Mouse (Mus musculus): Measurements from ENCODE around the gene Vamp1. TPM values are rescaled to one million over a fixed set of nuclear protein-coding genes. Genes with fewer than 3 reads are reported as not detected.

Vamp1 gene
- polyA plus RNA-seq, 1 experiment, result 169 TPM

- Histone ChIP-seq H3K27ac (ENCODE audit: insufficient read depth, low read length) (no peak overlapping the region), H3K4me3 (ENCODE audit: insufficient read depth, low read length) (no peak overlapping the region), H3K4me1 (ENCODE audit: control insufficient read depth, insufficient read depth, low read length) (peaks cover 3% of the 10 kb centered on the region)
- TF ChIP-seq CTCF (IDR thresholded peaks at IDR 0.05; ENCODE audit: extremely low read depth, insufficient read depth, low read length), result no peak
- no peak for TF ChIP-seq POLR2A (IDR thresholded peaks at IDR 0.05; ENCODE audit: extremely low read depth, insufficient read depth, low read length)
Observed at GRCm38 (mm10) chr6:125292256-125292655, 76.9 kb downstream of the Vamp1 start.

GRCm38 (mm10) chr6:125294049-125294448 lies 78.7 kb downstream of the Vamp1 start:
- no peak overlapping the region for H3K4me3 ChIP-seq (ENCODE audit: insufficient read depth, low read length)
- no peaks in the 10 kb centered on the region for H3K4me1 ChIP-seq (ENCODE audit: control insufficient read depth, insufficient read depth, low read length)
- no peak overlapping the region for H3K27ac ChIP-seq (ENCODE audit: insufficient read depth, low read length)
- no peak for TF ChIP-seq CTCF (IDR thresholded peaks at IDR 0.05; ENCODE audit: extremely low read depth, insufficient read depth, low read length)
- no peak for TF ChIP-seq POLR2A (IDR thresholded peaks at IDR 0.05; ENCODE audit: extremely low read depth, insufficient read depth, low read length)

Other genes with a start within 250 kb of the Vamp1 start
- 157 and 164 TPM in 2 replicates for gene Pianp, start 218.9 kb upstream of the Vamp1 start, polyA plus RNA-seq (2012; rRNA removed)
- 46.9 and 51.6 TPM in 2 replicates for gene Zfp384, start 206.4 kb upstream of the Vamp1 start, polyA plus RNA-seq (2012; rRNA removed)
- gene Ing4, start 175.8 kb upstream of the Vamp1 start, polyA plus RNA-seq (2012; rRNA removed), result 69.7 and 78.6 TPM in 2 replicates
- 17.3 and 19.4 TPM in 2 replicates for gene Acrbp, start 165.9 kb upstream of the Vamp1 start, polyA plus RNA-seq (2012; rRNA removed)
- 1.0 and 1.3 TPM in 2 replicates for gene Lpar5, start 147.6 kb upstream of the Vamp1 start, polyA plus RNA-seq (2012; rRNA removed)
- gene Chd4, start 119.6 kb upstream of the Vamp1 start, polyA plus RNA-seq (2012; rRNA removed), result 79.0 and 80.7 TPM in 2 replicates
- gene Nop2, start 83.6 kb upstream of the Vamp1 start, polyA plus RNA-seq (2012; rRNA removed), result 20.0 and 21.5 TPM in 2 replicates
- 96.9 and 97.6 TPM in 2 replicates for gene Iffo1, start 70.3 kb upstream of the Vamp1 start, polyA plus RNA-seq (2012; rRNA removed)
- 4,394 and 4,549 TPM in 2 replicates for gene Gapdh, start 49.1 kb upstream of the Vamp1 start, polyA plus RNA-seq (2012; rRNA removed)
- gene Ncapd2, start 23.9 kb upstream of the Vamp1 start, polyA plus RNA-seq (2012; rRNA removed), result 53.5 and 58.3 TPM in 2 replicates
- gene Mrpl51, start 23.8 kb upstream of the Vamp1 start, polyA plus RNA-seq (2012; rRNA removed), result 51.2 and 52.9 TPM in 2 replicates
- 6.4 and 6.7 TPM in 2 replicates for gene Tapbpl, start 16.3 kb downstream of the Vamp1 start, polyA plus RNA-seq (2012; rRNA removed)
- 0.06 TPM in 1 of 2 replicates, not detected in the other for gene Cd27, start 21.5 kb downstream of the Vamp1 start, polyA plus RNA-seq (2012; rRNA removed)
- not detected in 2 replicates for gene Tuba3a, start 70.5 kb downstream of the Vamp1 start, polyA plus RNA-seq (2012; rRNA removed)
- gene Ltbr, start 98.3 kb downstream of the Vamp1 start, polyA plus RNA-seq (2012; rRNA removed), result 10.3 and 10.8 TPM in 2 replicates
- 4.0 and 4.7 TPM in 2 replicates for gene Scnn1a, start 105.1 kb downstream of the Vamp1 start, polyA plus RNA-seq (2012; rRNA removed)
- gene Tnfrsf1a, start 133.8 kb downstream of the Vamp1 start, polyA plus RNA-seq (2012; rRNA removed), result 13.6 and 14.9 TPM in 2 replicates
- gene Plekhg6, start 165.2 kb downstream of the Vamp1 start, polyA plus RNA-seq (2012; rRNA removed), result 0.11 and 0.23 TPM in 2 replicates